Mouse (Mus musculus): ENCODE data around the gene Ddo. TPM values are rescaled to one million over a fixed set of nuclear protein-coding genes. Genes with fewer than 3 reads are reported as not detected.

Ddo gene
- polyA plus RNA-seq, 1 experiment: 11.3 TPM

DNA sequence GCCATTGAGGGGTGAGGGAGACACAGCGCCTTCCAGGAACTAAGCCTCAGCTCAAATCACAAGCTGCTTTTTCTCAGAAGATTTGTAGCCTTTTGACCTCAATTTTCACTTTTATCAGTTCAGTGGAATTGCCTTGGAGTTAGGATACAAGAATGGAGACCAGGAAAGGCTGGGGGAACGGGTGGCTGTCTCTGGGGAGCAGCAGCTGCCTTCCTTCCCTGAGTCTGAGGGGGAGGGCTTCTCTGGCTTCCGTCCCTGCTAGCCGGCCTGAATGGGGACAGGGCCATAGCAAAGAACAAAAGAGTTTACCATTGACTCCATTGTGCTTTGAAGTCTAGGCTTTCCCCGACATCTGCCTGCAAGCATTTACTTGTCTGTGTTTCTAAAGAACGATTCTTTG is 94.5 kb downstream of the Ddo start:
- Histone ChIP-seq H3K4me3 (replicated peaks; ENCODE audit: extremely low read depth, low read depth, low read length) (no peak overlapping the region), H3K4me1 (ENCODE audit: control insufficient read depth, insufficient read depth, low read length) (peaks cover 23% of the 10 kb centered on the region)
- WGBS: 41% methylated on average over 6 of the region's 6 CpGs
- no peak for TF ChIP-seq CTCF (IDR thresholded peaks at IDR 0.05; ENCODE audit: insufficient read depth, low read length)
- TF ChIP-seq POLR2A (IDR thresholded peaks at IDR 0.05; ENCODE audit: borderline replicate concordance, extremely low read depth, low read depth, low read length): no peak
- DNase-seq: no peak

GRCm38 (mm10) chr10:40725066-40725465 is 95.3 kb downstream of the Ddo start:
- no peak for DNase-seq
- TF ChIP-seq CTCF (IDR thresholded peaks at IDR 0.05; ENCODE audit: insufficient read depth, low read length) (peak; percentile 55), POLR2A (IDR thresholded peaks at IDR 0.05; ENCODE audit: borderline replicate concordance, extremely low read depth, low read depth, low read length) (no peak)
- WGBS: 33% methylated on average over 4 of the region's 4 CpGs
- Histone ChIP-seq H3K4me3 (replicated peaks; ENCODE audit: extremely low read depth, low read depth, low read length) (no peak overlapping the region), H3K4me1 (ENCODE audit: control insufficient read depth, insufficient read depth, low read length) (peaks cover 23% of the 10 kb centered on the region)

- TF ChIP-seq CTCF (IDR thresholded peaks at IDR 0.05; ENCODE audit: insufficient read depth, low read length) (no peak), POLR2A (IDR thresholded peaks at IDR 0.05; ENCODE audit: borderline replicate concordance, extremely low read depth, low read depth, low read length) (no peak)
- no peak for DNase-seq
- Histone ChIP-seq H3K4me3 (replicated peaks; ENCODE audit: extremely low read depth, low read depth, low read length) (no peak overlapping the region), H3K4me1 (ENCODE audit: control insufficient read depth, insufficient read depth, low read length) (peaks cover 23% of the 10 kb centered on the region)
- 58% methylated on average over 4 of the region's 4 CpGs for WGBS
Measured at GRCm38 (mm10) chr10:40725471-40725870, 95.7 kb downstream of the Ddo start.

DNA sequence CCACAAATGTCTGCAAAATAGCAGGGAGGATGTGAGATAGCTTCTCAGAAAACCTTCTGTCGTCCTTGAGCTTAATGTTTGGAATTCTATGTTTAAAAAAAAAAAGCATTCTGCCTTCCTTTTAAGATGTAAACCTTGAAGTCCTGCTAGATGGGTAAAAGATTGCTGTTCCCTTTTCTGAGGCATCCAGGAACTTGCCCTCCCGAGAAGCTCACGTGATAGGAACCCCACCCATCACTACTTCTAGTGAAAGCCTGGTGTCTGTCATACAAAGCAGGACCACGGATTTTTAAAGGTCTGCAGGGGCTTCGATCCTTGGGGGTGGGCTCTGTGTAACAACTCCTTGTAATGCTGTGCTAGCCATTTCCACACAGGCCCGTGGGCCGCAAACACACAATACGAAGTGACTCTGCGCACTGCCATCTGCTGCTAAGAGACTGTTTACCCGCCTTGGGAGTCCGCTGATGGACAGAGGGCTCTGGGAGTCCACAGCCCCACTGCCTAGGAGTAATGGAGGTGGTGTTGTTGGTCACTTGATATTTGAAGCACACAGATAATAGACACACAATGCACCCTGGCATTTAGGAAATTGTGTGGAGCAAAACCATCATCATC is 96.6 kb downstream of the Ddo start:
- no peak overlapping the region for H3K4me3 ChIP-seq (replicated peaks; ENCODE audit: extremely low read depth, low read depth, low read length)
- no peak for TF ChIP-seq CTCF (IDR thresholded peaks at IDR 0.05; ENCODE audit: insufficient read depth, low read length)
- TF ChIP-seq POLR2A (IDR thresholded peaks at IDR 0.05; ENCODE audit: borderline replicate concordance, extremely low read depth, low read depth, low read length): no peak
- DNase-seq: no peak
- peaks cover 23% of the 10 kb centered on the region for H3K4me1 ChIP-seq (ENCODE audit: control insufficient read depth, insufficient read depth, low read length)
- 59% methylated on average over 11 of the region's 11 CpGs for WGBS

GRCm38 (mm10) chr10:40726989-40727388 is 97.2 kb downstream of the Ddo start:
- H3K4me3 ChIP-seq (replicated peaks; ENCODE audit: extremely low read depth, low read depth, low read length): no peak overlapping the region
- 88% methylated on average over 5 of the region's 5 CpGs for WGBS
- H3K4me1 ChIP-seq (ENCODE audit: control insufficient read depth, insufficient read depth, low read length): peaks cover 23% of the 10 kb centered on the region
- DNase-seq: no peak
- TF ChIP-seq CTCF (IDR thresholded peaks at IDR 0.05; ENCODE audit: insufficient read depth, low read length) (no peak), POLR2A (IDR thresholded peaks at IDR 0.05; ENCODE audit: borderline replicate concordance, extremely low read depth, low read depth, low read length) (no peak)

DNA sequence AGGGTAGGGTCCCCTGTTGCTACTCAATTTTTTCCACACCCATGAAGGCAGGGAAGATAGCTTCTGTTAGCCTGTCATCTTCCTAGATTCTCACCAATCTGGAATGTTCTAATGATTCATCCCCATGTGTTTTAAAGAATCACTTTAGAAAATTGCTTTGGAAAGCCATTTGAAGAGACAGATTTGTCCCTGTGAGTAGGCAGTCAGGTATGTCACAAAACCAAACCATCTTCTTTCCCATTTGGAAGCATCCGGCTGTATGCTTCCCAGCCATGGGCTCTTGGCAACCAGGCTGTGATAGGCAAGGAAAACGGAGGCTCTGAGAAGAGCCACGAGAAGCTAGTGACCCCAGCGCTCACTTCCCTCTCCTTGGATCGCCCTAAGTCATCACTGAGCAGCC is 100.4 kb downstream of the Ddo start:
- TF ChIP-seq CTCF (IDR thresholded peaks at IDR 0.05; ENCODE audit: insufficient read depth, low read length): no peak
- TF ChIP-seq POLR2A (IDR thresholded peaks at IDR 0.05; ENCODE audit: borderline replicate concordance, extremely low read depth, low read depth, low read length): no peak
- no peak for DNase-seq
- 84% methylated on average over 5 of the region's 5 CpGs for WGBS
- Histone ChIP-seq H3K4me3 (replicated peaks; ENCODE audit: extremely low read depth, low read depth, low read length) (no peak overlapping the region), H3K4me1 (ENCODE audit: control insufficient read depth, insufficient read depth, low read length) (peaks cover 7% of the 10 kb centered on the region; the same call in 1 of the 2 replicates)

Other genes with a start within 250 kb of the Ddo start
- not detected in 2 replicates for gene Slc22a16, start 59.7 kb upstream of the Ddo start, polyA plus RNA-seq (2012; rRNA removed)
- gene Mettl24, start 53.3 kb downstream of the Ddo start, polyA plus RNA-seq (2012; rRNA removed): 16.9 and 18.2 TPM in 2 replicates